Mouse (Mus musculus) heart, embryonic 16.5 days (tissue): ENCODE measurements around the gene Ak5. TPM values are rescaled to one million over a fixed set of nuclear protein-coding genes. Genes with fewer than 3 reads are reported as not detected.
A peak's percentile ranks its signal among the peaks of the same experiment; 100 is the strongest.

ENCODE experiments used
- ATAC-seq: fragments of 200-750 bp; cut with Nextera tagmentation; replicated peaks from 2 replicates; pipeline ENCODE4 v1.8.0; 2017; ENCODE audit warnings: moderate number of reproducible peaks; ENCODE audit not compliant: insufficient read depth, low FRiP score; ENCODE audit errors: extremely low read depth
- H3K27ac ChIP-seq: fragments of 300-500 bp; sonication (generic); 2 replicates; pipeline ENCODE4 v1.5.1; 2014; ENCODE audit warnings: mild to moderate bottlenecking, low read length, control low read depth, moderate library complexity
- H3K27me3 ChIP-seq: fragments of 300-500 bp; sonication (generic); 2 replicates; pipeline ENCODE4 v1.6.1; 2014; ENCODE audit warnings: low read length, mixed read lengths; ENCODE audit not compliant: control insufficient read depth, insufficient read depth
- H3K36me3 ChIP-seq: fragments of 300-500 bp; sonication (generic); 2 replicates; pipeline ENCODE4 v1.6.1; 2014; ENCODE audit not compliant: control insufficient read depth, insufficient read depth
- H3K4me1 ChIP-seq: fragments of 300-500 bp; sonication (generic); 2 replicates; pipeline ENCODE4 v1.6.1; 2014; ENCODE audit warnings: low read length, mixed read lengths; ENCODE audit not compliant: control insufficient read depth, insufficient read depth
- H3K4me2 ChIP-seq: fragments of 300-500 bp; sonication (generic); 2 replicates; pipeline ENCODE4 v1.6.1; 2014; ENCODE audit warnings: low read depth, mild to moderate bottlenecking, control low read depth, low read length
- H3K4me3 ChIP-seq: fragments of 300-500 bp; sonication (generic); 2 replicates; pipeline ENCODE4 v1.5.1; 2014; ENCODE audit warnings: mild to moderate bottlenecking, control low read depth, low read length
- H3K9ac ChIP-seq: fragments of 300-500 bp; sonication (generic); 2 replicates; pipeline ENCODE4 v1.6.1; 2014; ENCODE audit warnings: low read length, control low read depth
- H3K9me3 ChIP-seq: fragments of 300-500 bp; sonication (generic); replicated peaks from 2 replicates; pipeline ENCODE4 v1.6.1; 2016; ENCODE audit warnings: low read length; ENCODE audit not compliant: control insufficient read depth
- WGBS: fragments of 180-500 bp; shearing (Covaris S2); extraction: QIAGEN DNeasy Blood & Tissue Kit; methylation state at CpG from one replicate; pipeline ENCODE4 v1.1.7; 2014; 5-methylcytosine and 5-hydroxymethylcytosine counted together
- polyA plus RNA-seq: library from polyadenylated mRNA; unstranded; fragments of >200 nt; fragmentation: Nextera tagmentation; extraction: Ambion mirVana; gene quantifications from 2 replicates; pipeline ENCODE4 v1.2.1, GENCODE M21; 2015

Gene Ak5
- polyA plus RNA-seq, 1 experiment from 2014 or later, result 1.4 TPM

GRCm38 (mm10) chr3:152521054-152521453 lies 147.1 kb downstream of the Ak5 start:
- WGBS, result 78% methylated on average over 7 of the region's 7 CpGs
- H3K27ac ChIP-seq, result no peak overlapping the region
- no peak overlapping the region for H3K4me2 ChIP-seq
- no peaks in the 10 kb centered on the region for H3K36me3 ChIP-seq
- 0 out of 2 replicates have a peak, but pooled peaks cover 3% of the 10 kb centered on the region for H3K9me3 ChIP-seq
- H3K4me1 ChIP-seq, result no peaks in the 10 kb centered on the region
- H3K27me3 ChIP-seq, result no peaks in the 10 kb centered on the region
- H3K4me3 ChIP-seq, result no peak overlapping the region
- H3K9ac ChIP-seq, result no peak overlapping the region
- no peak for ATAC-seq

GRCm38 (mm10) chr3:152520074-152520473 lies 148.1 kb downstream of the Ak5 start:
- H3K9ac ChIP-seq, result no peak overlapping the region
- no peaks in the 10 kb centered on the region for H3K36me3 ChIP-seq
- no peak overlapping the region for H3K4me3 ChIP-seq
- H3K27ac ChIP-seq, result no peak overlapping the region
- H3K4me2 ChIP-seq, result no peak overlapping the region
- no peaks in the 10 kb centered on the region for H3K4me1 ChIP-seq
- H3K9me3 ChIP-seq, result 0 out of 2 replicates have a peak, but pooled peaks cover 3% of the 10 kb centered on the region
- no peaks in the 10 kb centered on the region for H3K27me3 ChIP-seq
- WGBS, result 71% methylated on average over 3 of the region's 3 CpGs
- ATAC-seq, result no peak

GRCm38 (mm10) chr3:152519556-152519955 lies 148.6 kb downstream of the Ak5 start:
- Histone ChIP-seq H3K4me3 (no peak overlapping the region), H3K27me3 (no peaks in the 10 kb centered on the region), H3K36me3 (no peaks in the 10 kb centered on the region), H3K4me1 (no peaks in the 10 kb centered on the region), H3K27ac (no peak overlapping the region), H3K9me3 (0 out of 2 replicates have a peak, but pooled peaks cover 3% of the 10 kb centered on the region), H3K9ac (no peak overlapping the region), H3K4me2 (no peak overlapping the region)
- WGBS, result 69% methylated on average over 10 of the region's 10 CpGs
- no peak for ATAC-seq

- Histone ChIP-seq H3K4me2 (no peak overlapping the region), H3K27ac (no peak overlapping the region), H3K9ac (no peak overlapping the region), H3K4me1 (no peaks in the 10 kb centered on the region), H3K27me3 (no peaks in the 10 kb centered on the region), H3K9me3 (no peaks in the 10 kb centered on the region), H3K36me3 (no peaks in the 10 kb centered on the region), H3K4me3 (no peak overlapping the region)
- no peak for ATAC-seq
- WGBS, result 66% methylated on average over 3 of the region's 3 CpGs
Observed at GRCm38 (mm10) chr3:152516569-152516968, 151.6 kb downstream of the Ak5 start.

GRCm38 (mm10) chr3:152515959-152516358 lies 152.2 kb downstream of the Ak5 start:
- Histone ChIP-seq H3K36me3 (no peaks in the 10 kb centered on the region), H3K9ac (no peak overlapping the region), H3K27ac (no peak overlapping the region), H3K4me3 (no peak overlapping the region), H3K9me3 (no peaks in the 10 kb centered on the region), H3K4me1 (no peaks in the 10 kb centered on the region), H3K27me3 (no peaks in the 10 kb centered on the region), H3K4me2 (no peak overlapping the region)
- ATAC-seq, result no peak
- WGBS, result 79% methylated on average over 6 of the region's 6 CpGs

GRCm38 (mm10) chr3:152512517-152512916 lies 155.6 kb downstream of the Ak5 start:
- ATAC-seq, result peak; percentile 56
- Histone ChIP-seq H3K27me3 (0 out of 2 replicates have a peak, but pooled peaks cover 4% of the 10 kb centered on the region), H3K27ac (no peak overlapping the region), H3K4me1 (no peaks in the 10 kb centered on the region), H3K36me3 (no peaks in the 10 kb centered on the region), H3K9me3 (0 out of 2 replicates have a peak, but pooled peaks cover 3% of the 10 kb centered on the region), H3K4me2 (no peak overlapping the region), H3K4me3 (no peak overlapping the region), H3K9ac (no peak overlapping the region)
- WGBS, result 45% methylated on average over 2 of the region's 2 CpGs

- H3K27ac ChIP-seq, result no peak overlapping the region
Observed at GRCm38 (mm10) chr3:152509268-152509667, 158.9 kb downstream of the Ak5 start.

GRCm38 (mm10) chr3:152508419-152508993 lies 159.7 kb downstream of the Ak5 start:
- H3K27me3 ChIP-seq, result 0 out of 2 replicates have a peak, but pooled peaks cover 4% of the 10 kb centered on the region
- 54% methylated on average over 12 of the region's 12 CpGs for WGBS
- H3K4me3 ChIP-seq, result no peak overlapping the region
- no peak for ATAC-seq
- H3K9me3 ChIP-seq, result 0 out of 2 replicates have a peak, but pooled peaks cover 3% of the 10 kb centered on the region
- H3K27ac ChIP-seq, result no peak overlapping the region
- no peaks in the 10 kb centered on the region for H3K4me1 ChIP-seq
- no peaks in the 10 kb centered on the region for H3K36me3 ChIP-seq
- no peak overlapping the region for H3K9ac ChIP-seq
- H3K4me2 ChIP-seq, result no peak overlapping the region

More at GRCm38 (mm10) chr3:152509268-152509667, 158.9 kb downstream of the Ak5 start:
- Histone ChIP-seq H3K27me3 (0 out of 2 replicates have a peak, but pooled peaks cover 4% of the 10 kb centered on the region), H3K4me1 (no peaks in the 10 kb centered on the region), H3K9me3 (0 out of 2 replicates have a peak, but pooled peaks cover 3% of the 10 kb centered on the region), H3K4me2 (no peak overlapping the region), H3K9ac (no peak overlapping the region), H3K36me3 (no peaks in the 10 kb centered on the region), H3K4me3 (no peak overlapping the region)
- no peak for ATAC-seq
- 68% methylated on average over 7 of the region's 7 CpGs for WGBS

- ATAC-seq, result no peak
Observed at GRCm38 (mm10) chr3:152507900-152508299, 160.3 kb downstream of the Ak5 start.

More at GRCm38 (mm10) chr3:152507900-152508299, 160.3 kb downstream of the Ak5 start:
- H3K4me2 ChIP-seq, result no peak overlapping the region
- no peak overlapping the region for H3K27ac ChIP-seq
- H3K9ac ChIP-seq, result no peak overlapping the region
- H3K4me1 ChIP-seq, result no peaks in the 10 kb centered on the region
- H3K4me3 ChIP-seq, result no peak overlapping the region
- H3K36me3 ChIP-seq, result no peaks in the 10 kb centered on the region
- 0 out of 2 replicates have a peak, but pooled peaks cover 4% of the 10 kb centered on the region for H3K27me3 ChIP-seq
- H3K9me3 ChIP-seq, result 0 out of 2 replicates have a peak, but pooled peaks cover 3% of the 10 kb centered on the region
- 73% methylated on average over 8 of the region's 8 CpGs for WGBS
